Mouse (Mus musculus): Measurements from ENCODE around the gene Alg3. TPM values are rescaled to one million over a fixed set of nuclear protein-coding genes. Genes with fewer than 3 reads are reported as not detected.

Alg3 gene
- total and polyA plus RNA-seq, 3 experiments = 17.2 to 81.1 (median 22.7) TPM

DNA sequence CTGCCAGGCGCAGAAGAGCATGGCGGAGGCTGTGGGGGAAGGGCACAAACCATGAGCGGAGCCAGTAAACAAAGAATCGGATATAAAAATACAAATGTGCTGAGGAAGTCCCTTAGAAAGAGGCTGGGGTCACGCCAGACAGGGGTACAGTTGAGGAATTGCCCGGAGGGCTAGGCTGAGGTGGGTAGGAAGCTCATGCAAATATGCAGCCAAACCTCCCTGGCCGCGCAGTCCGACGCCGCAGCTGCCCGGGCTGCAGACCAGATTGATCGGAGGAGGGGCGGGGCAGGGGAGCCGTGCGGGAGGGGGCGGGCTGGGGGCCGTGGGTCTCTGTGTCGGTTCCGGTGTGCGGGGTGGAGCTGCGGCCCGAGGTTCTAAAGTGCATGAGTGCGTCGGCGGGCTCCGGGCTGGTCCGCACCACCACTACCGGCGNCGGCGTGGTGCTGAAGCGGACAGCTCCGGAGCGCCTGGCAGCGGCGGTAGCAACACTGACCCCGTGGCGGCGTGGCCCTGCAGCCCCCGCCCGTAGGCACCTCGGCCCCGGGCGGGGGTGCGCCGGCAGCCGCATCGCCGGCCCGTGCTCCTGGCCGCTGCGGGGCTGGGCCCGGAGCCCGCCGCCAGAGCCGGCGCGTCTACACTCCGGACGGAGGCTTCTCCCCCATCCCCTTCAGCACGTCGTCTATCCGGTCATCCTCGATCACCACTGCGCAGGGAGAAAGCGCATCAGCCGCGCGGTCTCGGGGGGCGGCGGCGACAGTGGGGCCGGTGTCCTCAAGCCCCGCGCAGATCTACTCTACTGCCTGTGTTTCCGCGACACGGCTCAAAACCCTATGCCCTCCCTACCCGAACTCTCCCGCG lies 8.2 kb upstream of the Alg3 start:
- H3K9me3 ChIP-seq (replicated peaks; ENCODE audit: low read length) = peaks cover 17% of the 10 kb centered on the region
- TF ChIP-seq PAX5 (IDR thresholded peaks at IDR 0.05; ENCODE audit: low read length) (no peak), ZMIZ1 (IDR thresholded peaks at IDR 0.05; ENCODE audit: low read depth, low read length) (0 out of 2 replicates have a peak, but pooled peaks have one; percentile 9), CHD2 (IDR thresholded peaks at IDR 0.05; ENCODE audit: low read length) (no peak), CHD1 (IDR thresholded peaks at IDR 0.05; ENCODE audit: low read depth, low read length) (no peak), MEF2A (IDR thresholded peaks at IDR 0.05; ENCODE audit: borderline replicate concordance, low read depth, low read length) (no peak), GABPA (IDR thresholded peaks at IDR 0.05; ENCODE audit: insufficient replicate concordance, low read depth, low read length) (no peak), TBP (conservative IDR thresholded peaks at IDR 0.05; ENCODE audit: low read depth, low read length) (no peak), MXI1 (IDR thresholded peaks at IDR 0.05; ENCODE audit: low read depth, low read length) (peak; percentile 92), ZC3H11A (IDR thresholded peaks at IDR 0.05; ENCODE audit: low read depth, low read length) (no peak), ZKSCAN1 (IDR thresholded peaks at IDR 0.05; ENCODE audit: borderline replicate concordance, low read depth, low read length) (no peak), E2F4 (IDR thresholded peaks at IDR 0.05; ENCODE audit: insufficient replicate concordance, low read depth, low read length) (no peak), MAX (IDR thresholded peaks at IDR 0.05; ENCODE audit: low read length) (no peak), POLR2A (IDR thresholded peaks at IDR 0.05; ENCODE audit: low read depth, low read length) (no peak), USF2 (conservative IDR thresholded peaks at IDR 0.05; ENCODE audit: low read depth, low read length) (no peak), HCFC1 (IDR thresholded peaks at IDR 0.05; ENCODE audit: low read depth, low read length) (no peak), BHLHE40 (IDR thresholded peaks at IDR 0.05; ENCODE audit: low read depth, low read length) (no peak), SIN3A (IDR thresholded peaks at IDR 0.05; ENCODE audit: low read length) (peak; percentile 69; the same call in 1 of the 2 replicates), NRF1 (IDR thresholded peaks at IDR 0.05; ENCODE audit: low read depth, low read length) (no peak)
- H3K4me2 ChIP-seq (ENCODE audit: insufficient read depth, low read depth, poor library complexity, severe bottlenecking) = peak overlapping the region; percentile 72
- dilution Hi-C loops (cut with MboI; ENCODE audit: extremely low pct_ligation_motif_present, extremely low pct_unique_long_range_greater_than_20kb, low sequenced_read_pairs) = no loop called here
- DNase-seq (ENCODE audit: extremely low read depth) = no peak
- peaks cover 2 to 54% of the 10 kb centered on the region in 2 experiments for H3K36me3 ChIP-seq (replicated peaks in 1 of 2; ENCODE audit: control insufficient read depth in 1 of 2, insufficient read depth in 1 of 2, low read length in 1 of 2)
- H3K79me2 ChIP-seq (replicated peaks; ENCODE audit: control insufficient read depth, extremely low read depth, insufficient read depth, poor library complexity, severe bottlenecking) = no peaks in the 10 kb centered on the region
- in situ Hi-C loops (cut with MboI; ENCODE audit: low pct_ligation_motif_present, low pct_unique_long_range_greater_than_20kb, low sequenced_read_pairs) = loop anchor here (5.0 to 10.0 kb wide), 2 partner anchors 112 to 325 kb away; no protein-coding TSS in a partner anchor
- H3K27ac ChIP-seq (ENCODE audit: insufficient read depth, low read depth) = no peak overlapping the region
- H3K9ac ChIP-seq (ENCODE audit: insufficient read depth, low read depth) = no peak overlapping the region
- H3K27me3 ChIP-seq (replicated peaks) = no peaks in the 10 kb centered on the region
- H3K4me3 ChIP-seq (replicated peaks in 1 of 3; ENCODE audit: low read depth in 2 of 3, low read length in 2 of 3, poor library complexity in 1 of 3) = peak overlapping the region in 1 of 3 experiments; percentile 80
- peaks cover 4 to 27% of the 10 kb centered on the region in 2 experiments; a peak in 3 of 4 replicates for H3K4me1 ChIP-seq (ENCODE audit: control insufficient read depth in 1 of 2, insufficient read depth in 2 of 2)

Data from CH12.LX (cell line).